Mouse (Mus musculus): Measurements from ENCODE around the gene Tm4sf20. TPM values are rescaled to one million over a fixed set of nuclear protein-coding genes. Genes with fewer than 3 reads are reported as not detected.

The Tm4sf20 gene
- polyA plus RNA-seq, 1 experiment: not detected

DNA sequence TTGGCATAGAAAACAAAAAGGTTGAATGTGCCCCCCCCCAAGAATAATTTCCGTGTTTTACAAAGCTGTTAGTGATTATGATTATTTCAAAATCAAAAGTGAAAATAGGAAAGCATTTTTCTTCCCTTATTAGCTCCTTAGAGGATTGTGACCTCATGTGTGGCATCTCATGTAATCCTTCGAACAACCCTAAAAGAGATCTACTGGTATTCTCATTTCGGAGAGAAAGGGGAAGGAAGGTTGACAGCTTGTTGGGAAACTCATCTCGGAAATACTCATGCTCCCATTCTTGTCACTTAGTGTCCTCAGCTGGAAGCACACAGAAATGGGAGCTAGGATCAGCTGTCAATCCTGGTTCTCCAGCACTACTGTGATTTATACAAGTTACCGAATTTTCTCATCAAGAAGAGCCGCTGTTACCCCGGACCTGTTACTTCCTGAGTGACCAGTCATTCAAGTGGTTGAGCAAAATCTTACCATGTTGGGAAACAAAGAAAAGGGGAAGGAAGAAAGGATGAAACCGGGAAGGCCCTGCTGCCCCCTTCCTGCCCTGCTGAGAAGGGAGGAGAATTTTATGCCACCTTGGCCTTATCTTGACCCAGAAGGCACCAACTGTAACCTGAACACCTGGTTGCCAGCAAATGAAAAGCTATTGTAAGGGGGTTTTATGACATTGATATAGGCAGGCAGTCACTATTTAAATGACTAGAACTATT is 6.6 kb downstream of the Tm4sf20 start:
- H3K4me1 ChIP-seq (ENCODE audit: control insufficient read depth, insufficient read depth, low read length): peaks cover 14% of the 10 kb centered on the region
- TF ChIP-seq CTCF (IDR thresholded peaks at IDR 0.05; ENCODE audit: low read depth, low read length) (no peak), POLR2A (IDR thresholded peaks at IDR 0.05; ENCODE audit: borderline replicate concordance, low read depth, low read length) (no peak)
- peak overlapping the region; percentile 38 for H3K27ac ChIP-seq (ENCODE audit: insufficient read depth, low read depth, low read length)
- H3K4me3 ChIP-seq (ENCODE audit: insufficient read depth, low read length): peak overlapping the region; percentile 17

GRCm38 (mm10) chr1:82759520-82759919 is 8.7 kb downstream of the Tm4sf20 start:
- H3K27ac ChIP-seq (ENCODE audit: insufficient read depth, low read depth, low read length): no peak overlapping the region
- peaks cover 14% of the 10 kb centered on the region for H3K4me1 ChIP-seq (ENCODE audit: control insufficient read depth, insufficient read depth, low read length)
- TF ChIP-seq CTCF (IDR thresholded peaks at IDR 0.05; ENCODE audit: low read depth, low read length): no peak
- TF ChIP-seq POLR2A (IDR thresholded peaks at IDR 0.05; ENCODE audit: borderline replicate concordance, low read depth, low read length): no peak
- H3K4me3 ChIP-seq (ENCODE audit: insufficient read depth, low read length): no peak overlapping the region

DNA sequence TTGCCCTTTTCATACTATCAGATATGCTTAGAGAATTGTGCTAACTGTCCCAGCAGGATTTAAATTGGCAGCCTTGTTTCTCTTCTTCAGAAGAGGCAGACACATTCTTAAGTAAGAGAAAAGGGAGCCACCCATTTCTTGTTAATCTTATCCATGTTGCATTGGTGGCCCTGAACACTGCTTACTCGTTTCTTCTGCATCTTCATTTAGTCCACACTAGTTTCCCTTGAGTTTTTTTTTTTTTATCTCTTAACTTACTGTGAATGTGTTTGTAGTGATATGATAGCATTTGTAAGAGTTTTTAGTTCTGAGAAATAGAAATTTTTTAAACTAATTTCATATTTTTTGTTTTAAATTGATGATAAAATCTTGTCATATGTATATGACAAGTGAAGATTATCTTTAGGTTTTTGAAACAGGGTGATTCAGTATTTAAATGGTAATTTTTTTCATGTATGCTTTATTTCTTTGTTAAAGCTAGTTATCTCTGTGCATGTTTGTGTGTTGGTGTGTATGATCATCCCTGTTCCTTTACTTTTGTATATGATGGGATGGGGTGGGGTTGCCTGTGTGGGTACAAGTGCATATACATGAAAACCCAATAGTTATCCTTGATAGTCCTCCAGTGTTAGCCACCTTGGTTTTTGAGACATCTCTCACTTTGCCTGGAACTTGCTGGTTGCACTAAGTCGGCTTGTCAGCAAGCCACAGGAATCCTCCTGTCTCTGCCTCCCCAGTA is 20.4 kb downstream of the Tm4sf20 start:
- no peak overlapping the region for H3K27ac ChIP-seq (ENCODE audit: insufficient read depth, low read depth, low read length)
- H3K4me1 ChIP-seq (ENCODE audit: control insufficient read depth, insufficient read depth, low read length): no peaks in the 10 kb centered on the region
- TF ChIP-seq POLR2A (IDR thresholded peaks at IDR 0.05; ENCODE audit: borderline replicate concordance, low read depth, low read length): no peak
- no peak for TF ChIP-seq CTCF (IDR thresholded peaks at IDR 0.05; ENCODE audit: low read depth, low read length)
- H3K4me3 ChIP-seq (ENCODE audit: insufficient read depth, low read length): no peak overlapping the region

DNA sequence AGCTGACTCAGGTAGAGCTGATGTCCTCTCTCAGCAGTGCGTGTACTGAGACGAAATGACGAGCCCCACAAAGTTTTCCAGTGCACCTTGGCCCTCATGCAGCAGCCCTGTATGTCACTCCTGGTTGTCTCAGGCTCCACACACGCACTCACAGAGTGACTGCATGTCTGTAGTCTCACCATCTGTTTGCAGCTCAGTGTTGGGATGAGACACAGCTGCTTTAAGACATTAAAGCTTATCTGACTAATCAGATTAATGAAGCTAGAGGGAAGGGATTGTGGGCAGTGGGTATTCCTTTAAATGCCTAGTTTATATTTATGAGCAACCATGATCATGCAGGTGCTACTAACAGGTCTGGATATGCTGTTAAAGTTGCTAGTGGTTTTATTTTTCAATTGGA is 21.9 kb downstream of the Tm4sf20 start:
- no peak overlapping the region for H3K4me3 ChIP-seq (ENCODE audit: insufficient read depth, low read length)

GRCm38 (mm10) chr1:82743962-82744361 is 24.3 kb downstream of the Tm4sf20 start:
- TF ChIP-seq CTCF (IDR thresholded peaks at IDR 0.05; ENCODE audit: low read depth, low read length): no peak
- Histone ChIP-seq H3K4me3 (ENCODE audit: insufficient read depth, low read length) (no peak overlapping the region), H3K27ac (ENCODE audit: insufficient read depth, low read depth, low read length) (no peak overlapping the region), H3K4me1 (ENCODE audit: control insufficient read depth, insufficient read depth, low read length) (no peaks in the 10 kb centered on the region)

More for the DNA sequence above, 21.9 kb downstream of the Tm4sf20 start:
- Histone ChIP-seq H3K4me1 (ENCODE audit: control insufficient read depth, insufficient read depth, low read length) (no peaks in the 10 kb centered on the region), H3K27ac (ENCODE audit: insufficient read depth, low read depth, low read length) (no peak overlapping the region)
- TF ChIP-seq CTCF (IDR thresholded peaks at IDR 0.05; ENCODE audit: low read depth, low read length) (no peak), POLR2A (IDR thresholded peaks at IDR 0.05; ENCODE audit: borderline replicate concordance, low read depth, low read length) (no peak)

DNA sequence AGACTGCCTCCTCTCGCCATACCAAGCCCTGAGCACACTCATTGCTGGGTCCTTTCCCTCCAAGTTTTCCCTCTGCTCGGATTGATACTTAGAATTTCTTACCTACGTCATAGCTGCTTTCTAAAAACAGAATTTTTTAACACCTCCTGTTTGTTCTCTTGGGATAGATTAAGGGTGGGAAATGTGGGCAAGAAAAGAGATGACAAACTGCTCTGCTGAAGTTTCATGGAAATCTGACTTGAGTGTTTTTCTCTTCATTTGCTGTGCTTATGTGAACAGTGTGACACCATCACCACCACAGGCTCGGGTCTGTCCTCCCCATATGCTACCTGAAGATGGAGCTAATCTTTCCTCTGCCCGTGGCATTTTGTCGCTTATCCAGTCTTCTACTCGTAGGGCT is 26.7 kb downstream of the Tm4sf20 start:
- TF ChIP-seq CTCF (IDR thresholded peaks at IDR 0.05; ENCODE audit: low read depth, low read length) (no peak), POLR2A (IDR thresholded peaks at IDR 0.05; ENCODE audit: borderline replicate concordance, low read depth, low read length) (no peak)
- Histone ChIP-seq H3K4me1 (ENCODE audit: control insufficient read depth, insufficient read depth, low read length) (no peaks in the 10 kb centered on the region), H3K4me3 (ENCODE audit: insufficient read depth, low read length) (no peak overlapping the region), H3K27ac (ENCODE audit: insufficient read depth, low read depth, low read length) (no peak overlapping the region)

DNA sequence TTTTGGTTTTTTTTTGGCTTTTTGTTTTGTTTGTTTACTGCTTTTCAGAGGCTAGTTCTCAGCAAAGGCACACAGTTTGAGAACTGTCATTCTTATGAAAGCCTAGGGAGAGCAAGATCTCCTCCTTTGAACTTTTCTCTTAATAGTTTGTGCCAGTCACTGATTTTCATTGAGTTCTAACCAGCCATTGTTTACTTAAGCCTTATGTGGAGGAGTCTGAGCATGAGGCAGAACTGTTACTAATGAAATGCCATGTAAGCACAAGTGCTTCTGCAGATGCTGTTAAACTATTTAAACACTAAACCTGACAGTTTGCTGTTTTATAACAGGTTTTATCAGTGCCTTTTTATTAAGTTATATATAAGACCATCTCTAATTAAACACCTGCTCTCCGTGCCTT is 30.2 kb downstream of the Tm4sf20 start:
- H3K27ac ChIP-seq (ENCODE audit: insufficient read depth, low read depth, low read length): no peak overlapping the region
- TF ChIP-seq CTCF (IDR thresholded peaks at IDR 0.05; ENCODE audit: low read depth, low read length) (no peak), POLR2A (IDR thresholded peaks at IDR 0.05; ENCODE audit: borderline replicate concordance, low read depth, low read length) (no peak)
- no peak overlapping the region for H3K4me3 ChIP-seq (ENCODE audit: insufficient read depth, low read length)
- H3K4me1 ChIP-seq (ENCODE audit: control insufficient read depth, insufficient read depth, low read length): no peaks in the 10 kb centered on the region

- H3K27ac ChIP-seq (ENCODE audit: insufficient read depth, low read depth, low read length): no peak overlapping the region
- TF ChIP-seq POLR2A (IDR thresholded peaks at IDR 0.05; ENCODE audit: borderline replicate concordance, low read depth, low read length) (no peak), CTCF (IDR thresholded peaks at IDR 0.05; ENCODE audit: low read depth, low read length) (no peak)
- no peak overlapping the region for H3K4me3 ChIP-seq (ENCODE audit: insufficient read depth, low read length)
- H3K4me1 ChIP-seq (ENCODE audit: control insufficient read depth, insufficient read depth, low read length): no peaks in the 10 kb centered on the region
Observed at GRCm38 (mm10) chr1:82733357-82733756, 34.9 kb downstream of the Tm4sf20 start.

DNA sequence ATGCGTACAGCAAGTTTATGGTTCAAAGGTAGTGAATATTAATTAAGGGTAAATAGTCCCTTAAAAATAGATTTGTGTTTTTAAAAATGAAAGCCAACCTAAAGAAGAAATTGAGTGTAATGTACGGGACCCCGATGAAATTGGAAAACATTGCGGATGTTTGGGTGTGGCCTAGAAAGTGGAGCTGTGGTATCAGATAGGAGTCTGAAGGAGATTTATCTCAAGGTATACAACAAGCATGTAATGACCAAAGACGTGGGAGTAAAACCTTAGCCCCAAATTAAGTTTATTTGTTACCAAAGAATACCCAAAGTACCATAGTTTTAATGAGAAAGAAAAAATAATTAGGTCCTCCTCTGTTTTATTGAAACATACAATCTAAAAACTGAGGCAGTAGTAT is 41.8 kb downstream of the Tm4sf20 start:
- H3K4me3 ChIP-seq (ENCODE audit: insufficient read depth, low read length): no peak overlapping the region
- TF ChIP-seq POLR2A (IDR thresholded peaks at IDR 0.05; ENCODE audit: borderline replicate concordance, low read depth, low read length) (no peak), CTCF (IDR thresholded peaks at IDR 0.05; ENCODE audit: low read depth, low read length) (no peak)
- H3K4me1 ChIP-seq (ENCODE audit: control insufficient read depth, insufficient read depth, low read length): peaks cover 6% of the 10 kb centered on the region
- H3K27ac ChIP-seq (ENCODE audit: insufficient read depth, low read depth, low read length): no peak overlapping the region

DNA sequence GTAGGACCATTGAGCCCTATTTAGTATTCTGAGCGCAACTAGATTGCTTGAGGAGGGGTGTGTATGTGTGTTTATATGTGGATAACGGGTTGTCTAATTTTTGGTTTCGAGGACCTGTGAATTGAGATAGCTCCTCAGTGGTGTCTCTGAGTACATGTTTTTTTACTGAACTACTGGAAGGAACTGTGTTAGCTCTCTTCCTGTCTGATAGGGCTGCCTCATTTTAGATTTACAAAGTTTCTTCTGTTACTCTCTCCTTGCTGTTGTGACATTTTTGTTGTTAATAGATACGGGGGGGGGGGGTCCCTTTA is 42.4 kb downstream of the Tm4sf20 start:
- H3K4me1 ChIP-seq (ENCODE audit: control insufficient read depth, insufficient read depth, low read length): peaks cover 6% of the 10 kb centered on the region
- TF ChIP-seq CTCF (IDR thresholded peaks at IDR 0.05; ENCODE audit: low read depth, low read length): no peak
- TF ChIP-seq POLR2A (IDR thresholded peaks at IDR 0.05; ENCODE audit: borderline replicate concordance, low read depth, low read length): no peak
- H3K27ac ChIP-seq (ENCODE audit: insufficient read depth, low read depth, low read length): no peak overlapping the region
- H3K4me3 ChIP-seq (ENCODE audit: insufficient read depth, low read length): peak overlapping the region; percentile 83

Data from bone marrow macrophage, adult 2 months (primary cell).